Mouse (Mus musculus) heart, adult 2 months (tissue): Measurements from ENCODE around the gene Fcf1. TPM values are rescaled to one million over a fixed set of nuclear protein-coding genes. Genes with fewer than 3 reads are reported as not detected.

Experiments used
- DNase-seq, 2 experiments: peaks; one replicate each; pipeline ENCODE4 v3.0.0; 2021
- H3K27ac ChIP-seq: fragments of 200-600 bp; 2 replicates; pipeline ENCODE4 v1.8.1; 2022
- H3K27me3 ChIP-seq: fragments of 200-500 bp; 2 replicates; pipeline ENCODE4 v1.6.1; 2012; ENCODE audit warnings: mild to moderate bottlenecking, low read length, inconsistent platforms, mixed read lengths; ENCODE audit not compliant: control insufficient read depth, insufficient read depth
- H3K36me3 ChIP-seq: fragments of 200-500 bp; 2 replicates; pipeline ENCODE4 v1.6.1; 2012; ENCODE audit warnings: low read length, inconsistent platforms; ENCODE audit not compliant: control insufficient read depth, insufficient read depth
- H3K4me1 ChIP-seq: fragments of 200-500 bp; 2 replicates; pipeline ENCODE4 v1.6.1; 2011; ENCODE audit warnings: low read length; ENCODE audit not compliant: control insufficient read depth, insufficient read depth
- H3K4me3 ChIP-seq: fragments of 200-600 bp; 2 replicates; pipeline ENCODE4 v1.8.1; 2022
- H3K79me2 ChIP-seq: fragments of 200-500 bp; replicated peaks from 2 replicates; pipeline ENCODE4 v1.6.1; 2012; ENCODE audit warnings: mild to moderate bottlenecking, inconsistent platforms, low read length, moderate library complexity, mixed read lengths; ENCODE audit not compliant: control insufficient read depth, insufficient read depth
- H3K9ac ChIP-seq: fragments of 200-500 bp; 2 replicates; pipeline ENCODE4 v1.6.1; 2012; ENCODE audit warnings: low read depth, mild to moderate bottlenecking, control low read depth, inconsistent platforms, low read length, mixed read lengths
- CTCF ChIP-seq: fragments of 200-600 bp; IDR thresholded peaks from 2 replicates; pipeline ENCODE4 v1.8.1; 2022; ENCODE audit warnings: antibody characterized with exemption, mild to moderate bottlenecking, moderate library complexity
- EP300 ChIP-seq: fragments of 200-500 bp; IDR thresholded peaks from 2 replicates; pipeline ENCODE4 v1.6.1; 2011; ENCODE audit warnings: low read depth, low read length, control low read depth; ENCODE audit not compliant: insufficient read depth
- POLR2A ChIP-seq: fragments of 200-500 bp; IDR thresholded peaks from 2 replicates; pipeline ENCODE4 v1.6.1; 2011; ENCODE audit warnings: mild to moderate bottlenecking, low read depth, low read length, control low read depth; ENCODE audit not compliant: insufficient read depth
- WGBS: fragments of 180-500 bp; shearing (Covaris S2); methylation state at CpG from one replicate; pipeline ENCODE4 v1.1.7; 2018; 5-methylcytosine and 5-hydroxymethylcytosine counted together
- intact Hi-C: fragments of 180-260 bp; cut with DNase I; formaldehyde crosslinking; loops from one replicate; pipeline ENCODE4 v1.15.1; 2025
- polyA plus RNA-seq: library from polyadenylated mRNA; depleted of rRNA; stranded (reverse); fragments of >200 nt; gene quantifications from 2 replicates; pipeline ENCODE4 v1.2.3, GENCODE M21; 2012
- total RNA-seq, 2 experiments: library from RNA; stranded (reverse); gene quantifications; 2 replicates each; pipeline ENCODE4 v1.2.3; 2021

Gene Fcf1
- total and polyA plus RNA-seq, 3 experiments, result 28.1 to 35.1 (median 31.8) TPM

- Histone ChIP-seq H3K79me2 (no peaks in the 10 kb centered on the region), H3K27ac (no peak overlapping the region), H3K27me3 (no peaks in the 10 kb centered on the region), H3K36me3 (peaks cover 11% of the 10 kb centered on the region), H3K4me1 (peaks cover 2% of the 10 kb centered on the region), H3K4me3 (no peak overlapping the region), H3K9ac (no peak overlapping the region)
- DNase-seq, result no peak
- intact Hi-C loops, result no loop called here
- TF ChIP-seq POLR2A (no peak), EP300 (no peak), CTCF (no peak)
- 65% methylated on average over 5 of the region's 5 CpGs for WGBS
Measured at GRCm38 (mm10) chr12:84935343-84935742, 35.4 kb upstream of the Fcf1 start.

GRCm38 (mm10) chr12:84939117-84939516 lies 31.6 kb upstream of the Fcf1 start:
- H3K27ac ChIP-seq, result peak overlapping the region; percentile 69
- WGBS, result 62% methylated on average over 7 of the region's 7 CpGs
- H3K4me3 ChIP-seq, result no peak overlapping the region

GRCm38 (mm10) chr12:84940343-84940742 lies 30.4 kb upstream of the Fcf1 start:
- intact Hi-C loops, result no loop called here
- Histone ChIP-seq H3K27ac (no peak overlapping the region), H3K27me3 (no peaks in the 10 kb centered on the region), H3K4me1 (peaks cover 7% of the 10 kb centered on the region), H3K9ac (no peak overlapping the region), H3K4me3 (no peak overlapping the region), H3K79me2 (no peaks in the 10 kb centered on the region), H3K36me3 (peaks cover 21% of the 10 kb centered on the region)
- TF ChIP-seq POLR2A (no peak), CTCF (no peak), EP300 (no peak)
- WGBS, result 92% methylated on average over 7 of the region's 7 CpGs
- no peak for DNase-seq

More at GRCm38 (mm10) chr12:84939117-84939516, 31.6 kb upstream of the Fcf1 start:
- Histone ChIP-seq H3K36me3 (peaks cover 16% of the 10 kb centered on the region), H3K9ac (no peak overlapping the region), H3K4me1 (peaks cover 4% of the 10 kb centered on the region), H3K27me3 (no peaks in the 10 kb centered on the region), H3K79me2 (no peaks in the 10 kb centered on the region)
- no peak for TF ChIP-seq EP300
- no peak for TF ChIP-seq CTCF
- no peak for TF ChIP-seq POLR2A
- intact Hi-C loops, result no loop called here
- no peak for DNase-seq

GRCm38 (mm10) chr12:84941717-84942116 lies 29.0 kb upstream of the Fcf1 start:
- H3K9ac ChIP-seq, result no peak overlapping the region
- H3K27ac ChIP-seq, result no peak overlapping the region
- H3K27me3 ChIP-seq, result no peaks in the 10 kb centered on the region
- 87% methylated on average over 13 of the region's 13 CpGs for WGBS
- no peak for DNase-seq
- H3K4me1 ChIP-seq, result peaks cover 7% of the 10 kb centered on the region
- TF ChIP-seq CTCF (no peak), EP300 (no peak), POLR2A (no peak)
- no peaks in the 10 kb centered on the region for H3K79me2 ChIP-seq
- H3K36me3 ChIP-seq, result peaks cover 21% of the 10 kb centered on the region
- intact Hi-C loops, result no loop called here
- H3K4me3 ChIP-seq, result no peak overlapping the region

- Histone ChIP-seq H3K4me3 (no peak overlapping the region), H3K4me1 (peaks cover 7% of the 10 kb centered on the region), H3K27ac (peak overlapping the region; percentile 57), H3K27me3 (no peaks in the 10 kb centered on the region), H3K9ac (peak overlapping the region; percentile 34; the same call in 1 of the 2 replicates), H3K79me2 (no peaks in the 10 kb centered on the region), H3K36me3 (peaks cover 27% of the 10 kb centered on the region)
- intact Hi-C loops, result no loop called here
- WGBS, result 65% methylated on average over 21 of the region's 21 CpGs
- peak; percentile 56 for DNase-seq
- no peak for TF ChIP-seq POLR2A
- 0 out of 2 replicates have a peak, but pooled peaks have one; percentile 27 for TF ChIP-seq EP300
- TF ChIP-seq CTCF, result no peak
Measured at GRCm38 (mm10) chr12:84943006-84943952, 27.4 kb upstream of the Fcf1 start.
